Mouse (Mus musculus): Measurements from ENCODE around the gene Tmbim7.

- no peak for TF ChIP-seq CTCF (IDR thresholded peaks at IDR 0.05; ENCODE audit: low read depth, low read length)
- TF ChIP-seq POLR2A (IDR thresholded peaks at IDR 0.05; ENCODE audit: borderline replicate concordance, low read depth, low read length) = no peak
Measured at GRCm38 (mm10) chr5:3630055-3630454, 20.9 kb upstream of the Tmbim7 start.

Data from bone marrow macrophage, adult 2 months (primary cell).